Mouse (Mus musculus) gastrocnemius, adult 2 months (tissue): ENCODE data around the gene Akt1s1. TPM values are rescaled to one million over a fixed set of nuclear protein-coding genes. Genes with fewer than 3 reads are reported as not detected.

Experiments used
- DNase-seq: peaks from one replicate; pipeline ENCODE4 v3.0.0; 2022
- H3K27ac ChIP-seq: fragments of 200-600 bp; 2 replicates; pipeline ENCODE4 v1.8.1; 2022; ENCODE audit warnings: mild to moderate bottlenecking
- H3K4me3 ChIP-seq: fragments of 200-600 bp; 2 replicates; pipeline ENCODE4 v1.8.1; 2022; ENCODE audit warnings: mild to moderate bottlenecking, moderate library complexity
- CTCF ChIP-seq: fragments of 200-600 bp; IDR thresholded peaks from 2 replicates; pipeline ENCODE4 v1.8.1; 2022; ENCODE audit warnings: antibody characterized with exemption, mild to moderate bottlenecking, moderate library complexity
- intact Hi-C: fragments of 180-260 bp; cut with DNase I; formaldehyde crosslinking; loops from one replicate; pipeline ENCODE4 v1.15.1; 2025
- microRNA-seq: library from miRNA; unstranded; fragments of <30 nt; microRNA quantifications from one replicate; pipeline ENCODE4 v1.2.0, GENCODE M21; 2021
- total RNA-seq, 2 experiments: library from RNA; stranded (reverse); gene quantifications; 2 replicates each; pipeline ENCODE4 v1.2.3; 2021

Akt1s1 gene
- total RNA-seq, 2 experiments from 2014 or later, result 128 to 137 TPM

DNA sequence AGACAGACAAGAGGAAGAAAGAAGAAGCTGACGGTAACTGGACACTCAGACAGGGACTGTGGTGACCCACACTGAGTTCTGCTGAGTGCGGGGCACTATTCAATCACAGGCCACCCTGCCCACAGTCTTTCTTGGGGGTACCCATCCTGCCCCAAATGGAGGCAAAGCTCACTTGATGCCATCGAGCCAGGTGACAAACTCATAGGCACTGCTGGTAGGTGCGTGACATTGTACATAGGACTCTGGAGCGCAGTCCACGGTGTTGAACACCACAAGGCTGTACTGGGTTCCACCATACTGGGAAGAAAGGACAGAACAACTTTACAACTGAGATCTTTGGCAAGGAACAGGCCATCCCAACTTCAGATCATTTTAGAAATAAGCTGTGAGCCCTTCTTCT is 42.8 kb downstream of the Akt1s1 start:
- H3K4me3 ChIP-seq, result peak overlapping the region; percentile 76
- no peak for DNase-seq
- intact Hi-C loops, result loop anchor here (2.0 kb wide), 1 partner anchor 21 kb away; no protein-coding TSS in a partner anchor
- TF ChIP-seq CTCF, result no peak
- peak overlapping the region; percentile 96 for H3K27ac ChIP-seq

DNA sequence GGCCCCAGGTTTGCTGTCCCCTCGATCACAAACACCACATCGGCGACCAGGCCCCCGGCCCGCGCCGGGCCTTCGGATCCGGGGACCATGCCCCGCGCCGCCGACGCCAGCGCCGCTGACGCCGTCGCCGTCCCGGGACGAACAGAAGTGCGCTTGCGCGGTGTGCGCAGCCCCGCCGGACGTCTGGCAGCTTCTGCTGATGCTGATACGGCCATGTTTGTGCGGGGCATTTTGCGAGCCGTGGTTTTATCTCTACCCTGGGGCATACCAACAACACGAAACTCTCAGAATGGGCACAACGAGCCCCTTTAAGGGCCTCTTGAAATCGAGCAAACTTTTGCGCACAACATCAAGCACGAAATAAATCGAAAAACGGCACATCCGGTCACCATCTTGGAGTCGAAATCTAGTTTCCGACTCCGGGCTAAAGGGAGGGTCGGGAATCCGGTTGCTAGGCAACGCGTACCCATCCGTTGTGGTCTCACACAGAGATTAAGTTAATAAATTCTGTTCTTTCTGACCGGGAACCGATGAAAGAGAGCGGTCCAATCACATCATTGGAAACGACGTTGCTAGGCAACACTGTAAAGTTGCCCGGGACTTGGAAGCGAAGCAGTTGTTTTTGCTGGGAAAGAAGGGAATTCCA is 43.6 kb downstream of the Akt1s1 start, which contains the start of gene Med25:
TSS of gene Med25 (minus strand) at position 437 of the 646 bp plus-strand sequence.
- peak; percentile 93 for DNase-seq
- H3K27ac ChIP-seq, result peak within 1 kb of the TSS; percentile 96
- TF ChIP-seq CTCF, result no peak
- intact Hi-C loops, result loop anchor here (2.0 kb wide), 1 partner anchor 22 kb away; no protein-coding TSS in a partner anchor
- H3K4me3 ChIP-seq, result peak within 1 kb of the TSS; percentile 76

DNA sequence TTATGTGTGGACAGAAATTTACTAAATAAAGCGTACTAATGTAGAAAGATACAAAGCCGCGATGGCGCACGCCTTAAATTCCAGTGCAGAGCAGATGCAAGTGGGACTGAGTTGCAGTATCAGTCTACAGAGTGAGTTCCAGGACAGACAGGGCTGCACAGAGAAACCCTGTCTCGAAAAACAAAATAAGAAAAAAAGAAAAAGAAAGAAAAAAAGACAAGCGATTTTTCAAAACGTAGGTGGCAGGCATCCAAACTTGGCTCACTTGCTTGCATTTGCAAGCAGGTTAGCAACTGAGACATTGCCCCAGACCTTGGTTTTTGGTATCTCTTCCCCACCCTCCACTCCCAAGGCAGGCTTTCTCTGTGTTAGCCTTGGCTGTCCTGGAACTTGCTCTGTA is 44.4 kb downstream of the Akt1s1 start:
- intact Hi-C loops, result loop anchor here (2.0 kb wide), 1 partner anchor 22 kb away; no protein-coding TSS in a partner anchor
- DNase-seq, result no peak
- peak overlapping the region; percentile 76 for H3K4me3 ChIP-seq
- H3K27ac ChIP-seq, result peak overlapping the region; percentile 96
- TF ChIP-seq CTCF, result no peak

DNA sequence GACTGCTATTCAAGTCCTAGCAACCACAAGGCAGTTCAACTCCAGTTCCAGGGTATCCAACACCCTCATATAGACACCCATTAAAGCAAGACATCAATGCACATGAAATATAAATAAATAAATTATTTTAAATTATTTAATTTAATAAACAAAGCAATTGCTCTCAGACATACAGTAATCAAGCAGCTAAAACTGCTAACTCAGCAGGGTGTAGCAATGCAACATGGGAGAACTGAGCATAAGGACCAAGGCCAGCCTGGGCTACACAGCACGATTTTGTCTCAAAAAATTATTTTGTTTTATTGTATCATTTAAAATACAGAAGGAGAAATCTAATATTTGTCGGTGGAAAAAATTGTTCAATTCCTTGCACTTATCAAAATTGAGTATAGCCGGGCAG is 45.4 kb downstream of the Akt1s1 start:
- TF ChIP-seq CTCF, result no peak
- DNase-seq, result no peak
- H3K4me3 ChIP-seq, result no peak overlapping the region
- intact Hi-C loops, result no loop called here
- H3K27ac ChIP-seq, result peak overlapping the region; percentile 92; the same call in 1 of the 2 replicates

DNA sequence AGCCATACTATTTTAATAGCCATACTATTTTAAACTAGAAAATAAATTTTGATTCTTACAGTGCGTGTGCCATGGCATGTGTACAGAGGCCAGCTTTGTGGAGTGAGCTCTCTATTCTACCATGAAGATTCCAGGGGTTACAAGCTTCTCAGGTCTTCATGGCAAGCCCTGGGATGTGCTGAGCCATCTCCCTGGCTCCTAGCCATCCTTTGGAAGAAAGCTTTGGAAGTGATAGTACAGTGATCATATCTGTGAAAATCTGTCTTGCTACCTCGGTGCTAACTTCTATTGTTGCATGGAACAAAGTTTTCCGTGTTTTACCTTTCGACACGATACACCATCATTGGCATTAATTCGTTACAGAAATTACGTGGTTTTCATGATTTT is 46.4 kb downstream of the Akt1s1 start:
- no peak for DNase-seq
- Histone ChIP-seq H3K27ac (peak overlapping the region; percentile 92), H3K4me3 (peak overlapping the region; percentile 91)
- no peak for TF ChIP-seq CTCF
- intact Hi-C loops, result loop anchor here (5.0 kb wide), 2 partner anchors 62 to 117 kb away; no protein-coding TSS in a partner anchor

DNA sequence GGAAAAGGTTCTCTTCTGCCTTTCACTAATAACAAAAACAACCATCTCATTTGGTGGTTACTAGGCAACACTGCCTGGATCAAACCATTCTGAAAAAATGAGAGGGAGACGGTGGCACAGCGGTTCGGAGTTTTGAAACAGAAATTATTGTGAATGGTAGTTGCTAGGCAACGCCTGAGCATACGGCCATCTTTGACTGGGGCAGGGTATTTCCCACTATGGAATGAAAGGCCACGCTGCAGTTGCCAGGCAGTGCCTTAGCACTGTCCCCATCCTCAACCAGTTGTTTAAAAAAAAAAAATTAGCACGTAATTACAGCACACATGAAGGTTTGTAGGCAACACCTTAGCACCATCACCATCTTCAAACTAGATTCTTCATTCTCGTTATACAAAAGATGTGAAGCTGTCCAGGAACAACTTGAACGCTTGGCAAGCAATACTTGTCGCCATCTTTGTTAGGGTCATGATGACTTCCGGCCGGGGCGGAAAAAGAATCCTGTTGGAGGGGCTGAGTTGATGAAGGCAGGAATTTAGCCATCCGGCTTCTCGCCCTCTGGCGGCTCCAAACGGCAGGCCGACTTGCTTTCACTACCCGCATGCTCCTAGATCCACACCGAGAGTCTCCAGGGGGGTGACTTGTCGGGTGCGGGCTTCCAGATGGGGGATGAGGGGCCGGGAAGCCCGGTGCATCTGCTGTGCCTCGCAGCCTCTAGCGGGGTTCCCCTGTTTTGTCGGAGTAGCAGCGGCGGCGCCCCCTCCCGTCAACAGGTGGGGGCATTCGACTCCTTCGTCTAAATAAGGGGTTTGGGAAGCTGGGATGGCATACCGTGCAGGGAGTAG is 47.0 kb downstream of the Akt1s1 start, which contains the start of gene Fuz:
TSS of gene Fuz (plus strand) at position 487 of the 842 bp plus-strand sequence.
- Histone ChIP-seq H3K4me3 (peak within 1 kb of the TSS; percentile 91), H3K27ac (peak within 1 kb of the TSS; percentile 92)
- TF ChIP-seq CTCF, result peak; percentile 76
- peak; percentile 93 for DNase-seq
- intact Hi-C loops, result loop anchor here (5.0 kb wide), 2 partner anchors 61 to 116 kb away; no protein-coding TSS in a partner anchor

DNA sequence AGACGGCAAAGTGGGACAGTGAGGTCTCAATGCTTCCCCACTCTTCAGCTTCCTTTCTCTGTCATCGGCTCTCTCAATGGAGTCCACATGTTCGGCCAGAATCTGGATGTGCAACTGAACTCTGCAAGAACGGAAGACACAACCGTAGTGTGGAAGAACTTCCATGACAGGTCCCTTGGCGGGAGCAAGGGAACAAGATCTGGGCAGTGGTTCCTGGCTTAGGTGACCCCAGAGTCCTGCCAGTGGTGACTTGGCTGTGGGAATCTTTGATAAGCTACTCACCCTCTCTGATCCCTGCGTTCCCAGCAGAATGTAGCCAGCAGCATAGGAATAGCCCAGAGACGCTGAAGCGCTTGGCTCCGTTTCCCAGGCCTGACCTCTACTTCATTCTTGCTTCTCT is 47.7 kb downstream of the Akt1s1 start:
- H3K4me3 ChIP-seq, result peak overlapping the region; percentile 91
- peak; percentile 53 for DNase-seq
- intact Hi-C loops, result loop anchor here (5.0 kb wide), 2 partner anchors 61 to 116 kb away; no protein-coding TSS in a partner anchor
- H3K27ac ChIP-seq, result peak overlapping the region; percentile 92
- TF ChIP-seq CTCF, result no peak

DNA sequence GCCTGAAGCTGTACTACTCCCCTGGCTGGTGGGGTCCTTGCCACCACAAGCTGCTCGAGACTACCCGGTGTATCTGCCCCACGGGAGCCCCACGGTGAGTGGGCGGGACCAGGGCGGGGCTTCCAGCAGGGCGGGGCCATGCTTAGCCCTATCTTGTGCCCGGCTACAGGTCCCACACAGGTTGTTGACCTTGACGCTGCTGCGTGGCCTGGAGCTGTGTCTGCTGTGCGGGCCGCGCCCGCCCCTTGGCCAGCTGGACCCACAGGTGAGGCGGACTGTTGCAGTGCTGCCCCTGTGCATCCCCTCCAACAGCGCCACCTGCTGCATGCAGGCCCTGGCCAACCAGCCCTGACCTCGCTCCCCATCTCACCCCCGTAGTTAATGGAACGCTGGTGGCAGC is 49.8 kb downstream of the Akt1s1 start:
- intact Hi-C loops, result loop anchor here (5.0 kb wide), 2 partner anchors 59 to 114 kb away; no protein-coding TSS in a partner anchor
- Histone ChIP-seq H3K4me3 (no peak overlapping the region), H3K27ac (peak overlapping the region; percentile 35; the same call in 1 of the 2 replicates)
- peak; percentile 47 for DNase-seq
- TF ChIP-seq CTCF, result peak; percentile 26; the same call in 1 of the 2 replicates

DNA sequence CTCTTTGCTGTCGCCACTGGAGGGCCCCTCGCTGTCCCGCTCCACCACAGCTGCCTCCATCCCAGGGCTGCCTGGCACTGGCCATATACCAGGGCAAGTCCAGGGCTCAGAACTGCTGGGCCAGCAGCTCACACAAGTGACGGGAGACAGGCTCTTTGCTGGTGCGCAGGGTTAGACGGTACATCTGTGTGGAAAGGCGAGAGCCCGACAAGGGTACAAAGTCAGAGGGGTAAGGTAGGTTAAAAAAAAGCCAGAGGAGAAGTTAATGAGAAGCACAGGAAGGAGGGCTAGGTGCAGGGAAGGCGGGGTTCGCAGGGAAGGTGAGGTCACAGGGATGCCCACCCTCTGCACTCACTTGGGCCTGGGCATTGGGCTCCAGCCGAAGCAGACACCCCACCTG is 51.8 kb downstream of the Akt1s1 start:
- intact Hi-C loops, result no loop called here
- no peak overlapping the region for H3K4me3 ChIP-seq
- H3K27ac ChIP-seq, result no peak overlapping the region
- TF ChIP-seq CTCF, result no peak
- DNase-seq, result no peak

DNA sequence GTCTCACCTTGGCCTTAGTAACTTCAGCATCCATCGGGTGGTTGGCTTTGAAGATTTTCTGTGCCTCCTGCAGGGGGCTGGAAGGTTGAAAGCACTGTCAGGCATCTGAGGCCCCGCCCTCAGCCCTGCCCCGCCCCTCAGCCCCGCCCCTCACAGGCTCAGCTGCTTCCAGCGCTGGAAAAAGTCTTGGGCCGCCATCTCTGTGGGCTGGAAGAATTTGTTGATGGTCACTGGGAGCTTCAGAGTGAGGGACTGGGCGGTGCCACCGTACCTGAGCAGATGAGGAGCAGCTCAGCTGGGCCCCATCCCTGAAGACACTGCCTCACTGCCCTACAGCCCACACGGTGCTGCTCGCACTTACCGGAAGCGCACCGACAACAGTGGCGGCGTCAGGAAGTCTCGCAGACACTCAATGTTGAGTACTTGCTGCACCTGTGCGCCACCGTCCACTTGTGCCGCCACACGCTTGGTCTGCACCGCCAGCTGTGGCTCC is 52.5 kb downstream of the Akt1s1 start:
- intact Hi-C loops, result no loop called here
- peak; percentile 27 for TF ChIP-seq CTCF
- Histone ChIP-seq H3K4me3 (peak overlapping the region; percentile 60), H3K27ac (peak overlapping the region; percentile 43; the same call in 1 of the 2 replicates)
- DNase-seq, result peak; percentile 47

Small RNAs within 50 kb of the gene (microRNA-seq; reads per million reads assigned to microRNA genes)
- gene Mir707, result not detected

Other genes with a start within 250 kb of the Akt1s1 start
- gene Myh14, start 178.1 kb upstream of the Akt1s1 start, total RNA-seq, result 10 to 100 TPM; 32.0 to 36.7 TPM
- not detected for gene Izumo2, start 140.2 kb upstream of the Akt1s1 start, total RNA-seq
- gene Vrk3, start 100.6 kb upstream of the Akt1s1 start, total RNA-seq, result 10 to 100 TPM; 17.1 to 22.9 TPM
- under 1 TPM in 1 of 2 experiments, not detected in 1; 0.11 TPM for gene Zfp473, start 97.9 kb upstream of the Akt1s1 start, total RNA-seq
- gene Nup62, start 32.9 kb upstream of the Akt1s1 start, total RNA-seq, result 10 to 100 TPM; 21.8 to 26.6 TPM
- gene Il4i1, start 32.6 kb upstream of the Akt1s1 start, total RNA-seq, result 1 to 10 TPM; 1.6 to 3.3 TPM
- gene Atf5, start 32.3 kb upstream of the Akt1s1 start, total RNA-seq, result 100 to 1,000 TPM in 1 of 2 experiments, 10 to 100 TPM in 1; 74.7 to 115 TPM
- 10 to 100 TPM; 40.8 to 56.4 TPM for gene Tbc1d17, start 88 bp downstream of the Akt1s1 start, total RNA-seq
- gene Pnkp, start 8.1 kb downstream of the Akt1s1 start, total RNA-seq, result 10 to 100 TPM; 19.4 to 21.2 TPM
- gene Ptov1, start 20.8 kb downstream of the Akt1s1 start, total RNA-seq, result 100 to 1,000 TPM; 126 to 137 TPM
- gene Med25, start 43.7 kb downstream of the Akt1s1 start, total RNA-seq, result 10 to 100 TPM; 53.1 to 68.5 TPM
- gene Fuz, start 47.1 kb downstream of the Akt1s1 start, total RNA-seq, result 10 to 100 TPM; 16.4 to 18.6 TPM
- 10 to 100 TPM; 59.1 to 62.6 TPM for gene Ap2a1, start 80.5 kb downstream of the Akt1s1 start, total RNA-seq
- gene Tsks, start 94.2 kb downstream of the Akt1s1 start, total RNA-seq, result not detected
- 1 to 10 TPM in 1 of 2 experiments, under 1 TPM in 1; 0.92 to 2.3 TPM for gene Cpt1c, start 125.9 kb downstream of the Akt1s1 start, total RNA-seq
- 100 to 1,000 TPM; 126 to 136 TPM for gene Prmt1, start 137.6 kb downstream of the Akt1s1 start, total RNA-seq
- gene Irf3, start 148.7 kb downstream of the Akt1s1 start, total RNA-seq, result 10 to 100 TPM; 18.4 to 18.9 TPM
- gene Bcl2l12, start 149.7 kb downstream of the Akt1s1 start, total RNA-seq, result 1 to 10 TPM; 7.6 to 9.7 TPM
- gene Scaf1, start 167.4 kb downstream of the Akt1s1 start, total RNA-seq, result 10 to 100 TPM; 41.7 to 44.3 TPM
- 10 to 100 TPM; 22.6 to 25.5 TPM for gene Rras, start 169.0 kb downstream of the Akt1s1 start, total RNA-seq
- gene Prr12, start 203.9 kb downstream of the Akt1s1 start, total RNA-seq, result 10 to 100 TPM; 12.8 to 16.1 TPM
- gene Nosip, start 213.4 kb downstream of the Akt1s1 start, total RNA-seq, result 10 to 100 TPM; 30.2 to 32.9 TPM
- 10 to 100 TPM in 1 of 2 experiments, 1 to 10 TPM in 1; 8.1 to 11.0 TPM for gene Prrg2, start 213.7 kb downstream of the Akt1s1 start, total RNA-seq
- 10 to 100 TPM in 1 of 2 experiments, 1 to 10 TPM in 1; 7.2 to 20.2 TPM for gene Rcn3, start 243.2 kb downstream of the Akt1s1 start, total RNA-seq